Mouse (Mus musculus): ENCODE measurements around the gene C4b. TPM values are rescaled to one million over a fixed set of nuclear protein-coding genes. Genes with fewer than 3 reads are reported as not detected.
"Not testable (repeated sequence)": the region's sequence is repeated elsewhere in the genome, so short reads cannot be mapped to it uniquely, and the experiment has no call there.

Gene C4b
- total and polyA plus RNA-seq, 3 experiments, result 0.08 to 0.24 TPM; not detected in 1

GRCm38 (mm10) chr17:34744611-34745010 lies 929 bp upstream of the C4b start:
- not testable (repeated sequence) for H3K9me3 ChIP-seq (replicated peaks; ENCODE audit: insufficient read depth, low read length); H3K79me2 ChIP-seq (ENCODE audit: control insufficient read depth, insufficient read depth, low read length, poor library complexity); H3K27ac ChIP-seq (ENCODE audit: control insufficient read depth, low read depth, low read length); H3K36me3 ChIP-seq (ENCODE audit: control insufficient read depth in 1 of 2, insufficient read depth in 2 of 2, low read length in 2 of 2); DNase-seq (ENCODE audit: low read depth, low spot score); H3K27me3 ChIP-seq (ENCODE audit: control insufficient read depth in 1 of 2, insufficient read depth in 2 of 2, low read length in 2 of 2); H3K4me1 ChIP-seq (ENCODE audit: control insufficient read depth in 1 of 2, insufficient read depth in 2 of 2, low read length in 2 of 2); H3K4me3 ChIP-seq (ENCODE audit: control insufficient read depth in 1 of 2, insufficient read depth in 1 of 2, low read depth in 2 of 2, low read length in 2 of 2); H3K9ac ChIP-seq (ENCODE audit: control insufficient read depth, low read depth, low read length, poor library complexity, severe bottlenecking)

GRCm38 (mm10) chr17:34744206-34744605 lies 524 bp upstream of the C4b start:
- Histone ChIP-seq H3K79me2 (ENCODE audit: control insufficient read depth, insufficient read depth, low read length, poor library complexity) (no peaks in the 10 kb centered on the region), H3K36me3 (ENCODE audit: control insufficient read depth in 1 of 2, insufficient read depth in 2 of 2, low read length in 2 of 2) (no peaks in the 10 kb centered on the region), H3K9me3 (replicated peaks; ENCODE audit: insufficient read depth, low read length) (no peaks in the 10 kb centered on the region), H3K27me3 (ENCODE audit: control insufficient read depth in 1 of 2, insufficient read depth in 2 of 2, low read length in 2 of 2) (no peaks in the 10 kb centered on the region), H3K4me3 (ENCODE audit: control insufficient read depth in 1 of 2, insufficient read depth in 1 of 2, low read depth in 2 of 2, low read length in 2 of 2) (no peak overlapping the region), H3K9ac (ENCODE audit: control insufficient read depth, low read depth, low read length, poor library complexity, severe bottlenecking) (no peak overlapping the region), H3K4me1 (ENCODE audit: control insufficient read depth in 1 of 2, insufficient read depth in 2 of 2, low read length in 2 of 2) (no peaks in the 10 kb centered on the region), H3K27ac (ENCODE audit: control insufficient read depth, low read depth, low read length) (no peak overlapping the region)
- TF ChIP-seq MAX (IDR thresholded peaks at IDR 0.05; ENCODE audit: low read length) (no peak), EP300 (IDR thresholded peaks at IDR 0.05; ENCODE audit: low read depth in 1 of 2, low read length in 2 of 2) (no peak), ELF1 (IDR thresholded peaks at IDR 0.05; ENCODE audit: low read depth, low read length) (no peak), JUND (IDR thresholded peaks at IDR 0.05; ENCODE audit: low read depth, low read length) (no peak), MAFK (IDR thresholded peaks at IDR 0.05; ENCODE audit: borderline replicate concordance, low read depth, low read length) (no peak), ZMIZ1 (IDR thresholded peaks at IDR 0.05; ENCODE audit: low read depth, low read length) (no peak), TAL1 (IDR thresholded peaks at IDR 0.05; ENCODE audit: low read length) (no peak), HCFC1 (IDR thresholded peaks at IDR 0.05; ENCODE audit: low read depth, low read length) (no peak), USF2 (IDR thresholded peaks at IDR 0.05; ENCODE audit: borderline replicate concordance in 1 of 2, insufficient read depth in 1 of 2, low read depth in 1 of 2, low read length in 2 of 2) (no peak), MEF2A (IDR thresholded peaks at IDR 0.05; ENCODE audit: extremely low read depth, insufficient replicate concordance, low read depth, low read length, poor library complexity, severe bottlenecking) (no peak), CTCF (IDR thresholded peaks at IDR 0.05 in 2 of 3, conservative IDR thresholded peaks at IDR 0.05 in 1 of 3; ENCODE audit: control insufficient read depth in 1 of 3, insufficient read depth in 1 of 3, low read depth in 2 of 3, low read length in 3 of 3, poor library complexity in 1 of 3, severe bottlenecking in 1 of 3) (no peak), NRF1 (IDR thresholded peaks at IDR 0.05; ENCODE audit: insufficient read depth, low read depth, low read length, poor library complexity, severe bottlenecking) (no peak), GATA1 (IDR thresholded peaks at IDR 0.05; ENCODE audit: low read depth, low read length) (no peak), ZNF384 (IDR thresholded peaks at IDR 0.05; ENCODE audit: low read depth, low read length) (no peak), NELFE (IDR thresholded peaks at IDR 0.05; ENCODE audit: low read depth, low read length) (no peak), SIN3A (IDR thresholded peaks at IDR 0.05; ENCODE audit: low read length) (no peak)
- DNase-seq (ENCODE audit: low read depth, low spot score), result no peak

Measured in MEL (cell line).